Mouse (Mus musculus): ENCODE measurements at regions not wholly inside any gene's neighbourhood (a gene's known extent, or its start where the extent isn't known, plus 50 kb on each side); places are given as distances from the start of the nearest gene placed in this dataset.

DNA sequence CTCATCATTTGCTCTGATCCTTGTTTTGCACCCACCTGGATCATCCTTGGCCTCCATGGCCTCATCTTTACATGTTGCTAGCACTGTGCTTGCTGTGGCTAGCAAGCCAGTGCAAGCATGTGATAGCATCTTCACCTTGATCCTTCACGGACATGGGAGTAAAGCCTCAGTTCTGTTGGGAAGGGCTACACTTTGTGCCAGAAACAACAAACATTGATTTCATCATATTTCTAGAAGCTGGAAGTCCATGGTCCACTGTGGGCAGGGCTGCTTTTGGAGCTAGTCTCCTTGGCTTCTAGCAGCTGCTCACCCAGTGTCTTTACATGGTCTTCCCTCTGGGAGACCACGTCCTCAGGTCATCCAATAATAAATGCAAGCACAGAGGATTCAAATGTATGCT lies 587.1 kb downstream of the Rnf144a start:
- TF ChIP-seq EP300 (IDR thresholded peaks at IDR 0.05; ENCODE audit: insufficient read depth, low read depth, low read length), result no peak
- no peak for TF ChIP-seq CTCF (IDR thresholded peaks at IDR 0.05)
- no peak for TF ChIP-seq POLR2A (IDR thresholded peaks at IDR 0.05; ENCODE audit: insufficient read depth, low read depth, low read length)
